Mouse (Mus musculus) retina, adult 2 months (tissue): ENCODE measurements around the gene Prkn.
"Not testable (repeated sequence)": the region's sequence is repeated elsewhere in the genome, so short reads cannot be mapped to it uniquely, and the experiment has no call there.

ENCODE experiments used
- DNase-seq: peaks from one replicate; pipeline ENCODE4 v3.0.0-alpha.2; 2012; ENCODE audit warnings: low read depth, low spot score

Gene Prkn

DNA sequence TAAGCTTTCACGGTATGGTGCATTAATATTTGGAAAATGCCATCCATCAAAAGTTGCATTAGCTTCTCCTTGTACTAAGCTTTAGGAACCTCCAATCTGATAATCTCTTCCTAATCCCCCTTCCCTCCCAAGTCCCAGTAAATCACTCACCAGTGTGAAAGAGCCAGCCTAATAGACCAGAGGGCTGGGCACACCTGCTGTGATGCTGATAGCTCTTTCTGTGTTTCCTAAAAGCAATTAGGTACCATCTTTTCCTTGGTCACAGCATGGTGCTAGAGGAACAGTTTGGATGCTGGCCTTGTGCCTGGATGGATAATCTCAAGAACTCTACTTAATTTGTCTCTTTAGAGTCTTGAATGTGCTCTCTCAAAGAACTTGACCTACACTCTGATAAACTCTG lies 287.0 kb downstream of the Prkn start:
- peak; percentile 13 for DNase-seq

DNA sequence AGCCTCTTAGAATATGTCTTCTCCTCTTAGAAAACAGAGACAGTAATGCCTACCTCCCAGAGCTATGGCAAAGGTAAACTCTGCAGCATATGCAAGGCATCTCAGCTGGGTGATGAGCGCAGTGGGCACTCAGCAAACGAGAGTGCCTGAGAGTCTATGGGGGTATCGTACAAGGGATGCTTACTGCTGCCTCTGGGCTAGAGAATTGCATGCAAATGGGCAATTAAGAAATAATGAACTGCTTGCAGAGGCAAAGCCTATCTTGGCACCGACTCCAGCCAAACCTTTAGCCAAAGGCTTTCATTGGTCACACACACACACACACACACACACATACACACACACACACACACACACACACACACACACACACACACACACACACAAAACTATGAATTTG lies 290.7 kb downstream of the Prkn start:
- no peak for DNase-seq

DNA sequence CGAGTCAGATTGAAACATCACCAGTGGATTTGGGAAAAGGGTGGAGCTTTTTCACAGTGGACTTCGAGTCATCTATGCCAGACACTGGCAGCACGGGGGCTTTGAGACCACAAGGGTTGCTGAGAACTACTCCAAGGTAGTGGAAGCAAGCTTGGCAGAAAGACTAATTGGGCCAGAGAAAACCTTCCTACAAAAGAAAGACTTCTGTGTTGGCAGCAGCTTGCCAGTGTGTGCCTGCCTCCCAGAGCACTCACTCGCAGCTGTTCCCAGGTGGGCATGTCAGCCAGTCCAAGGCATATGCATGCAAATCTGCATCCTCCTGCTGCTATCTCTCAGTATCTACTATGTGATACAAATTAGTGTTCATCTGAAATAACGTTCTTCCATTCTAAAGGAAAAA lies 302.1 kb downstream of the Prkn start:
- no peak for DNase-seq

DNA sequence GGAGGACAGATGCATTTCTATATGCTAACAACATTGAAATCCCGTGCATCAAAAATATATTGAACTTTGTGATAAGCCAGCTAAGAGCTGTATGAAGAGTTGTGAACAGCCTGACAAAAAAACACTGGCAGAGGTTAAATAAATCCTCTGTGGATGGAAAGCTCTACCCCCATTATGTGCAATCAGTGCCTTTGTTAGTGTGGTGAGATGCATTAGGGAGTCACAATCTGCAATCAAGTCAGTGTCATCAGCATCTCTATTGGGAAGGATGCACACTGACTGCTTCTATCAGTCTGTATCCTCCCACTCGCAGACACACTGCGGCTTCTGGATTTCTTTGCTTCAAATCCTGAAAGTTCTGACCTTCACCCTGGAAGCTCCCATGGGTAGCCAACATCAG lies 315.9 kb downstream of the Prkn start:
- no peak for DNase-seq

DNA sequence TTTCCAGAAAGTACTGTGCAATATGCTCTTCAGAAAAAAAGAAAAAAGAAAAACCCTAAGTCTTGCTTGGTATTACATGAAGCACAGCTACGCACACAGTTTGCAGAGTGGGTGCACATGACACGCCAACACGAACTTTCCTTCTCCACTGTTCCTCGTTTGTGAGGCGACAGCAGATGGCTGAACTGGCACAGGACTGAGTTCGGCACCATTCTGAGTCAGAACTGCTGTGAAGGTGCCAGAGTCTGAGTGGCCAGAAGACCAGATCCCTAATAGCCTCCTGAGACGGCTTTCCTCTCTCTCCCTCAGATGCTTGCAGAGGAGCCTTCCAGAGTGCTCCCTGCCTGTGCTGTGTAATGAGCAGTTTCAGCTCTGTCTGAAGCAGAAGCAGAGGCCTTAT lies 317.4 kb downstream of the Prkn start:
- DNase-seq: no peak

DNA sequence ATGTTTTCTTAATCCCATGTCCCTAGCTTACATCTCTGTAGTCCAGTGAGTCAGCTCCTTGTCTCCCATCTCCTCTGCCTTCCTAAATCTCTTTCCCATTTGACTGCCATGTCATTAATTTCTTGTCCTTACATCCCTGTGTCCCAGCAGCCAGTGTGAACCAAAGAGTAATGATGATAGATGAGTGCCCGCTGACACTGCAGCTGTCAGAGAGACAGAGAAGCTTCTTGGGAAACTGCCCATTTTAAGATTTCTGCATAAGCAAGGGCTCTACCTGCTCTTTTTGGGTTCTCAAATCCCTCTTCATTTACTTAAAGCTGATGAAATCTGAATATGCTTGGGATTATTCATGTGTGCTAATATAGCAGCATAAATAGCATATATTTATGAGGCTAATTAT lies 321.3 kb downstream of the Prkn start:
- DNase-seq: no peak

DNA sequence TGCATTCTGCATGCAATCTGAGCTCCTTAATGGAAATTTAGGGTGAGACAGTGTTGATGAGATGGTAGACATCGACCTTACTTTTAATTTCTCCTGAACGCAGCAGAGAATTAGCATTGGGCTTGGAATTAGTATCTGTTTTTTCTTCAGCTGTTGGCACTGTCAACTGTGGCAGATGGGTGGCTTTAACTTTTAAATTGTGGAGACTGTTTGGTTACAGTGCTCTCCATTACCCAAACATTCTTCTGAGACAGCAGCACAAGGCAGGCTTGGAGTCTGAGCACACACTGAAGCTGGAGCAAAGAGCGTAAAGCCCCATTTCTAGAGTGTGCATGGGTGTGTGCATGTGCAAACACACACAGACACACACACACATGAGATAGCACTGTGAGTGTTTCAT lies 322.6 kb downstream of the Prkn start:
- no peak for DNase-seq

DNA sequence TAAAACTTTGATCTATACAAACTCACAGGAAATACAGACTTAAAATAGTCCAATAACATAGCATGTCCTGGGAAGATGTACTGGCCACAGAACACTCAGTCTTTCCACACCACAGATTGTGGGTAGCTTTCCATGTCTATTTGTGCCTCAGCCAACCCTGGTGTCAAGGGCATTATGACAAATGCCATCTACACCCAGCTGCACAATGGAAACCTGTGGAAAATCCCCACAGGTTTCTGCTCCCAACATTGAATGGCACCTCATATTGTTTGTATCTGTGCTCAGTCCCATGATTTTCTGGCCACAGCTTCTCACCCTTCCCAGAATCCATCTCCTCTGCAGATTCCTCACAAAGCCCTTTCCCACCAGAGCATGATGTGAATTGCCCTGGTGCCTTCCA lies 347.2 kb downstream of the Prkn start:
- no peak for DNase-seq

DNA sequence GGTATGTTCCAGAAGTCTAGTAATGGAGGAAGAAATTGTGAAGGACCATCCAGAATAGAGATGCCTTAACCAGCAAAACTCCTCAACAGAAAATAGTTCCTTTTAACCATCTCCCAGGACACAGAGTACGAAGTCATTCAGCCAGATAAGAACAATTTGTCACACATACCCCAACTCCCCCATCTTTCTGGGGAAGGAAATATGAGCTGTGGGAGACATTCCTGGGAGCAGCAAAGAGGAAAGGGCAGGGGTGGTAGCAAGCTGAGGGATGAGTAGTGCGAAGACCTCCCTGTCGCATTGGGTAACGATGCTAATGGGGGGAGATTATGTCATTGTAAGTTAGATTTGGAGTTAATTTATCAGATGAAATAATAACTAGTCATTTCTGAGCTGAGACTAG lies 348.3 kb downstream of the Prkn start:
- no peak for DNase-seq

DNA sequence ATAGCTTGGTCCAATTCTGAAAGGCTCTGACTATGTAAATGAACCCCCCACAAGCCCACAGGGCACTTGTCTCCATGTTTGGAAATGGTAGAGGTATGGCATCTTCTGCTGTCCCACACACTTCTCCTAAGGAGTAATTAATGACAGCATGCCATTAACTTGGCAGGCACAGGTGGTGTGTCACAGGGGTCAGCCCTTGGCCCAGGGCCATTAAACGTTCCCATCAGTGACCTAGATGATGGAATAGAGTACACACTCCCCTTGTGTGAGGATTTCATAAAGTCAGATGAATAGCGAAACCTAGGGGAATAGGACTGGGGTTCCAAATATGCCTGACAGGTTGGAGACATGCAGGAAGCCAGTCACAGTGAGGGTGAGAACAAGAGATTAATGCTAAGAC lies 350.1 kb downstream of the Prkn start:
- no peak for DNase-seq

DNA sequence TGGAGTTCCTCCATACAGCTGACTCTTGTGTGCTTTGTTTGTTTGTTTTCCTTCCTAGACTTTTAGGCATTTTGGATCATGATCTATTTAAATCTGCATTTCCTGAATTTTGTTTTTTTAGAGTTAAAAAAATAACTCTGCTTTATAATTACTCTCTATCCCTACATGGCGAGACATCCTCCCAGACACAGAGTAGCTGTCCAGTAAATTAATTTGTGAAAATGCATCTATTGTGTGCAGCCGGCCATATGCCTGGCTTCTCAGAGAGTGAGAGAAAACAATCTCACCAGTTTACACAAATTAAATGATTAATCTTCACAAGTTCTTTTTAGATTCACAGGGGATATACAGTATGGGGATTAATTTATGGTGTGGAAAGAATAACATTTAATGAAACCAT lies 357.9 kb downstream of the Prkn start:
- DNase-seq: no peak

DNA sequence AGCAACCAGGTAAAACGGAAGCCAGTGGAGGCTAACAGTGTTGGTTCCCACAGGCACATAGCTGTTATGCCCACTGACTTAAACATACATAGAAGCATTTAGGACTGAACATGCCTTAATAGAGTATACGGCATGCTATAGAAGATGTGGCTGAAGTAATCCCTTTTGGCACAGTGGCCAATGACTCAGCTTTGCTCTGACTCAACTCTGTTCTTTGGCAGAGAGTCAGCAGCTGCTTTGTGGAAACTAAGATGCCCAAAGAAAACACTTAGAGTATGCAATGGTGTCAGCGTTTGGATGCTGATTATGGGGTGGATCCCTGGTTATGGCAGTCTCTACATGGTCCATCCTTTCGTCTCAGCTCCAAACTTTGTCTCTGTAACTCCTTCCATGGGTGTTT lies 368.9 kb downstream of the Prkn start:
- DNase-seq: not testable (repeated sequence)

DNA sequence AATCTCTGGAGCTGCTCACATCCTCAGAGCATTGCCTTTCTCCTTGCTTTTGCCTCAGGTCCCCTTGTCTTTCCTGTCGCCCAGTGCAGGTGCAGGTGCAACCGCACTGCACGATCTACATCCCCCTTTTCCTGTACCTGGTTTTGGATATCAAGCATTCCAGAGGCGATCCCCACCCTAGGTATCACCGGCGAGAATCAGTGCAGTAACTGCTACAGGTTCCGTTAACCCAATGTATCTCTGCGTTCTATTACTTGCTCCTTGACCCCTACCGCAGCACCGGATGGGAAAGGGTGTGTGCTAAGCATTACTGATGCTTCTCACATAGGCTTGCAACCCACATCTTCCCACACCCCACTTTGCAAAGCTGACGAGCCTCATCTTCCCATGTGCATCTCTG lies 370.8 kb downstream of the Prkn start:
- DNase-seq: no peak

DNA sequence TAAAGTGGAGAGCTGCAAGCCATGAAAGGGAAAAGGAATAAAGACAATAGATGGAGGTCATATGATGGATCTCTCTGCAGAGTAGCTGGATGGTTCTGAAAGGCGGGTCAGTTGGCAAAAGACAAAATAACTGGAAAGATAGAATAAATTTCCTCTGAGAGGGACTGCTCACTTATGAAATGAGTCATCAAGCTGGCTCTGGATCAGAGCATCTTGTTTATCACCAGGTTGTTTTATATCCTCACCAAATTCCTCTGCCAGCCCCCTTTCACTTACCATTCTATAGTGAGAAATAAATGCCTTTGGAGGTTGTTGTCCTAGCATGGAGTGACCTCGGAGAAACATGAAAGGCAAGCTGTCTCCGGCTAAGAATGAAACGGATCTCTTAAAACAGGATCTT lies 371.4 kb downstream of the Prkn start:
- no peak for DNase-seq

DNA sequence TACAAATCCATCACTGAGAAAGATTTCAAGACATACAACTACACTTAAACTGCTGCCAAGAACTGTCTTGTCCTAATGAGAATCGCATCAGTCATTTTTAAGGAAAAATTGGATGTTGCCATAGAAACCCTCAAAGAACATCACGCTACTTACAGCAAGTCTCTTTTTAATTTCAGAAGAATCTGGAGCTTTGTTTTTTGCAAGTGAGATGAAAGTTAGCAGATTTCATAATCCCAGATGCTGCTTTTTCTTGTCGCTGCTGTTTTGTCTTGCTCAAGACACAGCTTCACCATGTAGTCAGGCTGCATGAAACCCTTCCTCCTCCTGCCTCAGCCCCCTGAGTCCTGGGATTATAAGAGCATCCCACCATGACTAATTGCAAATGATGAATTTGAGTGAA lies 373.5 kb downstream of the Prkn start:
- no peak for DNase-seq

DNA sequence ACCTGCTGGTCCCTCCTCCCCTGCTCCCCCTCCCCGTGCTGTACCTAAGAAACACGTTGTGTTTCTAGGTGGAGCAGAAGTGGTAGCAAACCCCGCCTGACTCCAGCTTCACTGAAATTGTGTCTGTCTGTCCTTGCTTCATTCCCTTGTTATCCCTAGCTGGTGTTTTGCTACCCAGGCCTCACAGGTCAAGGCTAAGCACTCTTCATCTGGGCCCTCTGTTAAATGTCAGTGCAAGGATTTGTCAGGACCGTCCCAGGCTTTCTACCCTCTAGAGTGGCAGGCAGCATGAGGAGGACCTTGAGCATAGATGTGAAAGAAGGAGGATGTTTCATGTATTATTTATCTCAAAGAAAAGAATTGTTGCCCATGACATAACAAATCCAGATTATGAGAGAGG lies 388.8 kb downstream of the Prkn start:
- DNase-seq: no peak

DNA sequence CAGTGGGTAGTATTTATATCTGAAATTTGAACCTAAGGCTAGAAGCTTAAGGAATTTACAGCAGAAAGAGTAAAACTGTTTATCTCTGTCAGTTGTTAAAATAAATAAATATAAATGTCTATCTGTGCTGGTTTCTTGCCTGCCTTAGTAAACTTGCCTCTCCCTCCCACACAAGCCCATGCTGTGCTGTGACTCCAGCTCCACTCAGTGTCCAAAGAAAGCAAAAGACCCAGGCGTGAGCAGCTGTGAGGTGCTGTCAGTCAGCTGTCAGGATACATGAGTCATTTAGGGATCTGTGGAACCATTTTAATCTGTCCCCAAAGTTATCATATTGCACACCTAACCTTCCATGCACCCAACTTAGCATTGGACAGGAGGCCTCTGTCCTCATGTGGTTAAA lies 389.2 kb downstream of the Prkn start:
- no peak for DNase-seq

DNA sequence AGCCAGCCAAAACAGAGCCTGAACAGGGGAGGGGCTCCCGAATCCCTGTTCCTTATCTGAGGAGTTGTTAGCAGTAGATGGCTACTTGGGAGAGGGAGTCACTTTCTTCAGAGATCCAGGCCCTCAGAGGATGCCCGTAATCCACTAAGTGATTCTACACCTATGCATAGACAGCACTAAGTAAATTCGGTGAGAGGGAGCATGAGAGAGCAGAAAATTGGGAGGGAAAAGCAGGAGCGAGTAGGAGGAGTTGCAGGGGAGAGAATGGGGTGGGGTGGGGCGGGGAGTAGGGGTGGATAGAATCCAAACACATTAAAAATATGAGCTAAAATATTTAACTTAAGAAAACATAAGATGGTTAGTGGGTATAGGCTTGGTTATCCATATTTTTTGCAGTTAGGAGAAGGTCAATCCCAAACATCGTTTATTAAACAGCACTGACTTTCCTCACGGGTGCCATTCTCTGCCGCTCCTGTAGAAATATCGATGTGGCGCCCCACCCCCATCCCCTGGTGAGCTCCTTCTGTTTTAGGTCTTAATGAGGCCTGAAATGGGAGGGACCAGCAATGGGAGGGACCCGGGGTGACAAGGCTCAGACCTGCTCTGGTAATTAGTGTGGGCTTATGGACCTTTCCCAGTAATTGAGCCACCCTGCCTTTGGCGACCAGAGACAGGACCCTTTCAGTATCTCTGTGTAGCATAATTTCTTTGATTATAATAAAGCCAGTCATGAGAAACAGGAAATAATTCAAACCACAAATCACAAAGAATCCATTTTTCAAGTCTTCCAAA lies 390.6 kb downstream of the Prkn start:
- no peak for DNase-seq

DNA sequence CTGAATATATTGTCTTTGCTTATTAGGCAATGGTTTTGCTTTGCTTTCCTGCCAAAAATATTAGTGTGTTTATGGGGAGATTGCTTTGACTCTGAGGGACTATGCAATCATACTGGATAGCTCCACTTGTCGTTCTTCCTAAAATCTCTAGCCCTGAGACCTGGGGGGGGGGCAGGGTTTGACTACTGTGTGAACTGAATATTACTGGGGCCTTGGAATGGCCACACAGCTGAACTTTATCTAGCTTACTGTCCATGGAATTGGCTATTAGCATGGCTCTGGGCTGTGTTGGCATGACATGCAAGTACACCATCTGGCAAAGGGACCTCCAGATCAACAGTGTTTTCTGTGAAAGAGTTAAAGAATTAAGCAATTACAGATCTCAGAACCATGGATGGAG lies 395.1 kb downstream of the Prkn start:
- DNase-seq: no peak

DNA sequence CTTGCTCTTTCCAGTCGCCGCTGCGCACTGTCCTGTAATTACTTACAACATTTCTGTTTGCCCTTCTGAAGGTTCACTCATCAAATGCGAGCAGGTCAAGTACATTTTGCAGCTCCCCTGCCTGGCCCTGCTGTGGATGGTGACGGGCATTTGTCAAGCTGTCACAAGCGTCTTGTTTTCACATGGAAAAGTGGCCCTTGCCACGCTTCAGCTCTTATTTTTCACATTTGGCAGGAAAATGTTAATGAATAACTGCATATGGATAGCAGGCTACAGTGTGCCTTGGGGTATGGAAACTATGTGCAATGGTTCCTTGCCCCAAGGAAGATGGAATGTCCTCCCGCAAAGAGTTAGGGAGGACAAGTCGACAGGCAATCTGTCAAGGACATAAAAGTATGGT lies 404.9 kb downstream of the Prkn start:
- DNase-seq: no peak

DNA sequence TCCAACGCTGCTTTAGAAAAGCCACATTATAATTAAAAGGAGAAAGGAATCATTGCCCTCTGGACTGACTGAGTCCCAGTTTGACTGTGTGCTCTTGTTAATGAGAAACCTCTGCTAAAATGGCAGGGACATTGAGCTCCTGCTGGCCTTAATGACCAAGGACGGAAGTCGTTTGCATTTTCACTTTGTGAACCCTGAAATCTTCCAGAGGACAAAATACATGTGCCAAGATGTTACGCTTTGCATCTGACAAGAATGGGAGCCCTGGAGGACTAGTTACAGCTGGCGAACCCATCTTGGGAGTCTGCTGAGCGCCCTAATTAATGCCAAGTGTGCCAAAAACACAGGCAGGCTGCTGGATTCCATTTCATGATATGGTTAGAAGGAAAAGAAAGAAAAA lies 409.0 kb downstream of the Prkn start:
- no peak for DNase-seq

DNA sequence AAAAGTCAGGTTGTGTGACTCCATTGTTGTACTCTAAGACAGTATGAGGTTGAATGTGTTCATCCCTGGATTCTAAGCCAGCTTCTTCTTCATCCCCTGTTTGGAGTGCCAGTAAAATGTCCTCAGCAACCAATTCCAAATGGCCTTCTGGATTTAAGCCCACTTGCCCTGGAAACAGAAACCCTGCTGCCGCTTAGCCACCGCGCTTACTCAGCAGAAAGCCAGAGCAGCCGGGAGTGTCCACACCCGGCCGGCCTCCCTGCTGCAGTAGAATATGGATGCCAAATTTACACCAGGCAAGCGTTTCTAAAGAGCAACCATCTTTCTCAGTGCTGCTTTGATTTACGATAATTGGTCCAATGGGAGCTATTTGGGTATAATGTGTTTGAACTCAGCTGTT lies 420.5 kb downstream of the Prkn start:
- no peak for DNase-seq

DNA sequence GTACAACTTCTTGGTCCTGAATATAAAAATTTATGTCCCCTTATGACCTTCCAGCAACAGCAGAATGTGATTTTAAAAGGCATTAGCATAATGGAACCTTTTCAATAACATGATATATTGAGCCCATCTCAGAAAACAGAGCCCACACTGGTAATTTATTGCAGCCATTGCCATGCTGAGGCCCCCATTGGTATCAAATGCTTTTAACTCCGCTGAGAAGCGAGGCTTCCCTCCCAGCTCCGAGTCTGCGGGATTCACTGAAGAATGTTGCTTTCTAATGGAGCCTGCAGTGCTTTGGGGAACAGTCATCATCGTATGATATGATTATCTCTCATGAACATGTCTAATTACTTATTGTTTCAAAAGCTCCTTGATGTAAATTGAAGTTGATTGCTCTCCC lies 421.5 kb downstream of the Prkn start:
- no peak for DNase-seq

DNA sequence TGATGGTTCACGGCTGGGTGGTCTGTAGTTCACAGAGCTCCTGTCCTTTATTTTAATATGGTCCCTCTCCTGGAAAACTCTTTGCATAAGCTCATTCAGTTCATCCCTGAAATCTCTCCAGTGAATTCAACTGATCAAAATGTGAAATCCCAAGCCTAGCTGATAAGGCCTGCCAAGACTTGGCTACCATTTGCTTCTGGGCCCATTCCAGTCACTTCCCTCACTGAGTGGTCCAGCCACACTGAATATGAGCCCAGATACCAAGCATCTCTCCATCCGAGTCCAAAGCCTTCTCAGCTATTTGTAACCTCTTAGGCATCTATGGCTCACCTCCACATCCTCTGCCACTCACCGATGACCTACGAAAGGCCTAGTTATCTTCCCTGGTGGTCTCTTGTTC lies 427.8 kb downstream of the Prkn start:
- no peak for DNase-seq
